Mouse (Mus musculus): ENCODE data around the gene Cd59a.

Cd59a gene

GRCm38 (mm10) chr2:104135920-104136319, 40.3 kb downstream of the Cd59a start:
- DNase-seq (ENCODE audit: low read depth, low spot score) = no peak

- DNase-seq (ENCODE audit: low read depth, low spot score) = no peak
Observed at GRCm38 (mm10) chr2:104142140-104142539, 46.5 kb downstream of the Cd59a start.

- DNase-seq (ENCODE audit: low read depth, low spot score) = no peak
Observed at GRCm38 (mm10) chr2:104144004-104144403, 48.4 kb downstream of the Cd59a start.

GRCm38 (mm10) chr2:104145983-104146382, 50.4 kb downstream of the Cd59a start:
- peak; percentile 49 for DNase-seq (ENCODE audit: low read depth, low spot score)

- DNase-seq (ENCODE audit: low read depth, low spot score) = no peak
Observed at GRCm38 (mm10) chr2:104147910-104148561, 52.4 kb downstream of the Cd59a start.

GRCm38 (mm10) chr2:104150608-104151397, 55.2 kb downstream of the Cd59a start:
- no peak for DNase-seq (ENCODE audit: low read depth, low spot score)

GRCm38 (mm10) chr2:104153345-104153744, 57.7 kb downstream of the Cd59a start:
- DNase-seq (ENCODE audit: low read depth, low spot score) = no peak

GRCm38 (mm10) chr2:104153876-104154275, 58.3 kb downstream of the Cd59a start:
- no peak for DNase-seq (ENCODE audit: low read depth, low spot score)

GRCm38 (mm10) chr2:104157831-104158230, 62.2 kb downstream of the Cd59a start:
- no peak for DNase-seq (ENCODE audit: low read depth, low spot score)

GRCm38 (mm10) chr2:104163418-104163817, 67.8 kb downstream of the Cd59a start:
- no peak for DNase-seq (ENCODE audit: low read depth, low spot score)

GRCm38 (mm10) chr2:104163978-104164487, 68.4 kb downstream of the Cd59a start:
- DNase-seq (ENCODE audit: low read depth, low spot score) = no peak

Data from CD4-positive, CD25-positive, alpha-beta regulatory T cell, adult 2 months (primary cell).